Mouse (Mus musculus) forebrain, embryonic 15.5 days (tissue): ENCODE data around the gene Casp8ap2. TPM values are rescaled to one million over a fixed set of nuclear protein-coding genes. Genes with fewer than 3 reads are reported as not detected.

Experiments used
- ATAC-seq: fragments of 200-750 bp; cut with Nextera tagmentation; replicated peaks from 2 replicates; pipeline ENCODE4 v1.8.0; 2017; ENCODE audit warnings: mild to moderate bottlenecking, moderate TSS enrichment, moderate library complexity
- H3K27ac ChIP-seq: fragments of 300-500 bp; sonication (generic); replicated peaks from 2 replicates; pipeline ENCODE4 v1.5.1; 2015; ENCODE audit warnings: mild to moderate bottlenecking, inconsistent platforms
- H3K27me3 ChIP-seq: fragments of 300-500 bp; sonication (generic); 2 replicates; pipeline ENCODE4 v1.6.1; 2015; ENCODE audit warnings: inconsistent platforms
- H3K36me3 ChIP-seq: fragments of 300-500 bp; sonication (generic); 2 replicates; pipeline ENCODE4 v1.6.1; 2015; ENCODE audit warnings: mild to moderate bottlenecking, inconsistent platforms
- H3K4me1 ChIP-seq: fragments of 300-500 bp; sonication (generic); 2 replicates; pipeline ENCODE4 v1.6.1; 2015; ENCODE audit warnings: inconsistent platforms
- H3K4me2 ChIP-seq: fragments of 300-500 bp; sonication (generic); replicated peaks from 2 replicates; pipeline ENCODE4 v1.6.1; 2015; ENCODE audit warnings: mild to moderate bottlenecking, inconsistent platforms
- H3K4me3 ChIP-seq: fragments of 300-500 bp; sonication (generic); 2 replicates; pipeline ENCODE4 v1.5.1; 2015; ENCODE audit warnings: mild to moderate bottlenecking, inconsistent platforms
- H3K9ac ChIP-seq: fragments of 300-500 bp; sonication (generic); replicated peaks from 2 replicates; pipeline ENCODE4 v1.6.1; 2015; ENCODE audit warnings: mild to moderate bottlenecking, inconsistent platforms
- H3K9me3 ChIP-seq: fragments of 300-500 bp; sonication (generic); 2 replicates; pipeline ENCODE4 v1.6.1; 2016; ENCODE audit warnings: inconsistent platforms
- WGBS: fragments of 180-500 bp; shearing (Covaris S2); methylation state at CpG from one replicate; pipeline ENCODE4 v1.1.7; 2015; ENCODE audit warnings: mixed read lengths; 5-methylcytosine and 5-hydroxymethylcytosine counted together
- polyA plus RNA-seq: library from polyadenylated mRNA; unstranded; fragments of >200 nt; fragmentation: Nextera tagmentation; extraction: Ambion mirVana; gene quantifications from 2 replicates; pipeline ENCODE4 v1.2.1, GENCODE M21; 2015

Casp8ap2 gene
- 54.7 and 55.3 TPM in 2 replicates for polyA plus RNA-seq

DNA sequence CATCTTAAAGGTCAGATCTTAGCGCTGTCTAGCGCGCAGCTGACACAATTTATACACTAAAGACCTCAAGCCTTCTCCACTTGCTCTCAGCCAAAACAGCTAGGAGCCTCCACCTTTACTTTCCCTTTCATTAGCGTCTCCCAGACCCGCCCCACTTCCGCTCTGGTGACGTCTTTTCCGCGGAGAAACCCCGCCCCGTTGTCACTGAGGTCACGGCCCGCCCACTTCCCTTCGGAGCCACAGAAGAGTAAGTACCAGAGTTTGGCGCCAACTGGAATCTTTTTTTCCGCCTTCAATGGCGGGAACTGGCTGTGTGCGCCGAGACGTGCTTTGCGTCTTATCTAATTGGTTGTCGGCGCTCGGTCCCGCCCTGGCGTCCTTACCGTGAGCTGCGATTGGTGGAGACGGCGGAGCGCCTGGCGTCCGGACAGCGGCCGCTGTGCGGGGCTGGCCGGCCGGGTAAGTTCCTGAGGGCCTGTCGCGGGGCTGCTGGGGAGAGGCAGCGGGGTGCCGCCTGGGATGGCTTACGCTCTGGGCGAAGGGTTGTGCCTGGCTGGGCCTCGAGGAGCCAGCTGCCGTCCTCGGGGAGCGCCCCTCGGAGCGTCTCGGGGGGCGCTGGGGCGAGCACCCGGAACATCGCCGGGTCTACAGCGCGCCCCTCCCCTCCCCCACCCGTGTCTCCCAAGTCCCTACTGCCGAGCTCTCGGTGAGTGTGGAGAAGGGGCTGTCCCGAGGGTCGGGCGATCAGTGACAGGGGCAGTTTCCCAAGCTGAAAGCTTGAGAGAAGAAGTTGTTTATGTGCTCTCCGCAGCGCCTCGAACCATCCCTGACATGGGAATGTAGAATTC is at the start of gene Casp8ap2:
TSS of gene Casp8ap2 (plus strand) at position 418 of the 848 bp plus-strand sequence.
- WGBS = under 1% methylated on average over 67 of the region's 67 CpGs
- peak within 1 kb of the TSS; percentile 93 for H3K27ac ChIP-seq
- H3K9ac ChIP-seq = peak within 1 kb of the TSS; percentile 71
- H3K4me2 ChIP-seq = peak within 1 kb of the TSS; percentile 66
- peak; percentile 99 for ATAC-seq
- peaks cover 18% of the 10 kb centered on the region for H3K4me1 ChIP-seq
- no peaks in the 10 kb centered on the region for H3K9me3 ChIP-seq
- H3K27me3 ChIP-seq = no peaks in the 10 kb centered on the region
- peak within 1 kb of the TSS; percentile 98 for H3K4me3 ChIP-seq
- no peaks in the 10 kb centered on the region for H3K36me3 ChIP-seq

DNA sequence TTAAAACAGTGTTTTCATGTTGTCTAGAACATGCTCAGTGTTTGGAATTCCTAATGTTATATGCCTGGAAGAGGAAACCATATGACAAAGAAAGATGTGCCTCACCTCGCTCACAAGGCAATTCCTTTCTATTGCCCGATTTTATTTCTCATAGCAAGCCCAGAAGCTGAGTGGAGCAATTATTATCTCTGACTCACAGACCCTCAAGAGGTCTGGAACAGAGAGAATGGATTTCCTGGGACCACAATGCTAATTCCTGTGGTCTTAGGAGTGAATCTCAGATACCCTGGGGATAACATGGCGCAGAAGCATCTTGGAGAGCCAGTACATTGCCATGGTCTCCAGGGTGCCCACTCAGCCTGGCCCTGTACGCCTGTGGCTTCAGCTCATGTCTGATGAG is 46.2 kb upstream of the Casp8ap2 start:
- Histone ChIP-seq H3K4me1 (peaks cover 27% of the 10 kb centered on the region), H3K4me2 (no peak overlapping the region), H3K36me3 (no peaks in the 10 kb centered on the region; the same call in 1 of the 2 replicates), H3K9me3 (no peaks in the 10 kb centered on the region), H3K4me3 (no peak overlapping the region), H3K9ac (no peak overlapping the region), H3K27me3 (no peaks in the 10 kb centered on the region), H3K27ac (peak overlapping the region; percentile 46)
- 69% methylated on average over 4 of the region's 4 CpGs for WGBS
- ATAC-seq = no peak

DNA sequence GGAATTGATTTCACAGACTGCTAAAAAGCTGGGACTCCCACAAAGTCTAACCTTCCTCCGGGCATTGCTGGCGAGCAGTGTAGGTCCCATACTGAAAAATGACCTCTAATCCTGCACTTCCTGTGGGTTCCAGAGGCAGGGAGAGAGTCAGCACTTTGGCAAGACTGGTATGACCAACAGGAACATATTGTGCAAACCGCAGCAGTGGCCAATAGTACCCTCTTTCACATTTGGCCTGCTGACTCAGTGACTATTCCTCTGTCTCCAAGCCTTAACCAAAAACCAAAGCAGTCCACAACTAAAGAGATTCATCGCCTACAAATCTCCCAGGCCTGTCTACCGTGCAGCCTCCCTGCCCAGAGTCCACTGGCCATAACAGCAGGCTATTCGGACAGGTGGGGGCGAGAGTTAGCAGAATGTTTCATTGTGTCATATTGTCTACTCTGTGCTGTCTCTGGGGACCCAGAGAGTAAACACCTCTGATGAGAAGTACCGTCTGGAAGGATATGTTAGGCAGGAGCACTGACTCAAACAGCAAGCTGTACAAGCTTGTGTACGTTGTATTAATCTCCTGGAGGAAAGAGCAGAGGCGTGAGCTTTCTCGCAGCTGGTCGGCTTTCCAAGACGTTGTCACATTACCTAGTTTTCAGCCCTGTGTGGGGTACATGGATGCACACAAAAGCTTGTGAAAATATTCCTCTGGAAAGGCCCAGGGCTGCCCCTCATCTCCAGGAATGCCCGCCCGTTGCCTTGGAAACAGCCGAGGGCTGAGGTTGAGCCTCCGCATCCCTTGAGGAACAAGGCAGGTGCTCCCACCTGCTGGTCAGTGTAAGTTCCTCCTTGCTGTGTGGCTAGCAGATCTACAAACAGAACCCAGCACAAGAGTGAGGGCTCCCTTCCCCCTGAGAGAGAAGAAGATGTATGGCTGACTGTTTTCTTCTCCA is 45.0 kb upstream of the Casp8ap2 start:
- Histone ChIP-seq H3K4me3 (no peak overlapping the region), H3K9me3 (no peaks in the 10 kb centered on the region), H3K27me3 (no peaks in the 10 kb centered on the region), H3K27ac (peak overlapping the region; percentile 56), H3K36me3 (no peaks in the 10 kb centered on the region; the same call in 1 of the 2 replicates), H3K9ac (no peak overlapping the region; the same call in 1 of the 2 replicates), H3K4me2 (no peak overlapping the region), H3K4me1 (peaks cover 27% of the 10 kb centered on the region)
- peak; percentile 72 for ATAC-seq
- WGBS = 34% methylated on average over 17 of the region's 17 CpGs

DNA sequence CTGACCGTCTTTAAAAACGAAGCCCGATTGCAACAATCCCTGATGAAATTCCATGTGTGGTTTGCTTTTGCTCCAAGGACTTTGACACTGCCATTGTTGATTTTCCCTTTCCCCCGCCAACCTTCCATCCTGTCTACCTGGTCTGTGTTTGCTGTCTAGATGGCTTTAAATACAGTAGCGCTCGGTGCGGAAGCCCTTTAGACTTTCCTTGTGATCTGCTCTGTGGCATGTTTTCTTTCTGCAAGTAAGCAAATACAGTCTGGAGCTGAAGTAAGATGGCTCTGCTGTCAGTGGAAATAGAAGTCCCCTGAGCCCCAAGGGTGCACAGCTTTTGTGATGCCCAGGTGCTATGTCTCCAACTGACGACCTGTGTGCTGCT is 44.3 kb upstream of the Casp8ap2 start:
- H3K36me3 ChIP-seq = peaks cover 2% of the 10 kb centered on the region; the same call in 1 of the 2 replicates
- no peak overlapping the region for H3K4me3 ChIP-seq
- 65% methylated on average over 8 of the region's 8 CpGs for WGBS
- no peaks in the 10 kb centered on the region for H3K27me3 ChIP-seq
- H3K27ac ChIP-seq = peak overlapping the region; percentile 56
- ATAC-seq = no peak
- H3K9ac ChIP-seq = no peak overlapping the region
- peaks cover 27% of the 10 kb centered on the region for H3K4me1 ChIP-seq
- H3K4me2 ChIP-seq = no peak overlapping the region
- no peaks in the 10 kb centered on the region for H3K9me3 ChIP-seq

DNA sequence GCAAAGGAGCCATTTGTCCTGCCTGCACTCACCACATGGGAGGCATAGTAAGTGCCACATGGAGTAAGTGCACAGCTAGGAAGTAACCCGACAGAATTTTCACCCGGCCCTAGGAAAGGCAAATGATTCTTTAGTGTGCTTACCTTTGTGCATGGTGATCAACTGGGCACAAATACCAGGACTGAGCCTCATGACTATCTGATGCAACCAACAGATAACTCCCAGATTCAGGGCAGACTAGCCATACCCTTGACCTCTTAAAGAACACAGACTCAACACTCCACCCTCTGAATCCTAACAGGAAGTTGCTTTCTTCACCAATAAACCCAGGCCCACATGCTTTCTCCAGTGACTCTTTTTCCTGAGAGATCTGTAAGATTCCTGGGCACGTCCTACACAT is 43.8 kb upstream of the Casp8ap2 start:
- 68% methylated on average over 3 of the region's 3 CpGs for WGBS
- Histone ChIP-seq H3K4me1 (peaks cover 27% of the 10 kb centered on the region), H3K9me3 (no peaks in the 10 kb centered on the region), H3K27me3 (no peaks in the 10 kb centered on the region), H3K4me3 (no peak overlapping the region), H3K4me2 (no peak overlapping the region), H3K36me3 (peaks cover 6% of the 10 kb centered on the region; the same call in 1 of the 2 replicates), H3K27ac (0 out of 2 replicates have a peak overlapping the region, but pooled peaks have one; percentile 56), H3K9ac (no peak overlapping the region)
- ATAC-seq = no peak

DNA sequence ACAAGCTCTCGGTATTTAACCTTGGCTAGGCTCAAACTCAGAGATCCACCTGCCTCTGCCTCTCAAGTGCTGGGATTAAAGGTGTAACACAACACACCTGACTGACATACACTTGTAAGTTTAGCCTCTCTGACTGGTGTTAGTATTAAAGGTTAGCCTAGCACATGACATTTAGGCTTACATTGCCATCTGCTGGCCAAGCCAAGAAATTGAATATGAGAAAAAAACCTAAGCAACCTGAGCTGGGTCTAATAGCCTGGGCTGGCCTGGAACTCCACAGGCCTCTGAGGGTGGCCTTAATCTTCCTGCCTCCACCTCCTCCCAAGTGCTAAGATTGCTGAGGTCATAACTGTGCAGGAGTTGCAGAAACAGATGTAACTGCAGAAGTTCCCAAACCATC is 43.1 kb upstream of the Casp8ap2 start:
- 66% methylated on average over 1 of the region's 1 CpGs for WGBS
- Histone ChIP-seq H3K4me2 (no peak overlapping the region), H3K27ac (no peak overlapping the region), H3K36me3 (peaks cover 13% of the 10 kb centered on the region), H3K4me1 (peaks cover 27% of the 10 kb centered on the region), H3K4me3 (no peak overlapping the region), H3K27me3 (no peaks in the 10 kb centered on the region), H3K9me3 (no peaks in the 10 kb centered on the region), H3K9ac (no peak overlapping the region)
- peak; percentile 41 for ATAC-seq

DNA sequence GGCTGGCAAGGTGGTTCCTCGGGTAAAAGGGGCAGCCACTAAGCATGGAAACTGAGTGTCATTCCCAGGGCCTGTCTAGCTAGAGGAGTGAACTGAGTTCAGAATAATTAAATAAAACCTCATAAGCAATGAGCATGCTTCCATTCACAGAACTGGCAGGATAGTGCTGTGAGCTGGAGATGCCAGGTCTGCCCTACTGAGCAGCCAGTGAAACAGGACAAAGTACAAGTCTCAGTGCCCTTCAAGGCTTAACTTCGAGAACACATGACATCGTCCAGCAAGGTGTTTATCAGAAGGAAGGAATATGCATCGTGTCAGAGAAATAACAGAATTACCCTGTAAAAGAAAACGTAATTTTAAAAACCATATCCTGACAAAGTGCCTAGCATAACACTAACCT is 41.7 kb upstream of the Casp8ap2 start:
- Histone ChIP-seq H3K9me3 (no peaks in the 10 kb centered on the region), H3K27me3 (no peaks in the 10 kb centered on the region), H3K4me1 (peaks cover 25% of the 10 kb centered on the region), H3K36me3 (peaks cover 18% of the 10 kb centered on the region), H3K27ac (no peak overlapping the region), H3K4me2 (no peak overlapping the region), H3K9ac (no peak overlapping the region), H3K4me3 (no peak overlapping the region)
- WGBS = 85% methylated on average over 5 of the region's 5 CpGs
- ATAC-seq = no peak

DNA sequence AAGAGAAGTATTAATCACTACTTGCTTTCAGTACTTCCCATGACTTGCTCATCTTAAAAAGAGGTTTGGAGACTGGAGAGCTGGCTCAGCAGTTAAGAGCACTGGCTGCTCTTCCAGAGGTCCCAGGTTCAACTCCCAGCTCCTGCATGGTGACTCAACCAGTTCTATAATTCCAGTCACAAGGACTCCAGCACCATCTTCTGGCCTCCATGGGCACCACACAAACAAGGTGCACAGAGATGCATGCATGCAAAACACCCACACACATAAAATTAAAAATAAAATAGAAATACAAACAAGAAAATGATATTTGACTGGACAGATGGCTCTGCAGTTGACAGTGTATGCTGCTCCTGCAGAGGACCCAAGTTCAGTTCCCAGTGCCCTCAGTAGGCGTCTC is 40.6 kb upstream of the Casp8ap2 start:
- WGBS = 97% methylated on average over 1 of the region's 1 CpGs
- no peak overlapping the region for H3K27ac ChIP-seq
- H3K36me3 ChIP-seq = peaks cover 18% of the 10 kb centered on the region
- H3K4me3 ChIP-seq = no peak overlapping the region
- no peaks in the 10 kb centered on the region for H3K9me3 ChIP-seq
- H3K27me3 ChIP-seq = no peaks in the 10 kb centered on the region
- no peak overlapping the region for H3K9ac ChIP-seq
- no peak overlapping the region for H3K4me2 ChIP-seq
- H3K4me1 ChIP-seq = peaks cover 18% of the 10 kb centered on the region
- no peak for ATAC-seq

DNA sequence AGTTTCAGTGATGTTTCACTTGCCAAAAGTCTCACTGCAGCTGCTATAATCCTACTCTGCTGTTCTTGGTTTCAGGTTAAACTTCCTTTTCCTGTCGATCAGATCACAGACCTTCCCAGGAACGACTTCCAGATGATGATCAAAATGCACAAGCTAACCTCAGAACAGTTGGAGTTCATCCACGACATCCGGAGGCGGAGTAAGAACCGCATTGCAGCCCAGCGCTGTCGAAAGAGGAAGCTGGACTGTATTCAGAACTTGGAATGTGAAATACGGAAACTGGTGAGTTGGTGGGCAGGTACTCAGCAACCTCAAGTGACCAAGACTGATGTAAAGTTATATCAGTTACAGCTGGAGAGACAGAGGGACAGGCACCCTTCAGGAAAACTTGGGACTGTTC is 40.1 kb upstream of the Casp8ap2 start:
- H3K4me2 ChIP-seq = no peak overlapping the region
- 82% methylated on average over 9 of the region's 9 CpGs for WGBS
- no peak for ATAC-seq

DNA sequence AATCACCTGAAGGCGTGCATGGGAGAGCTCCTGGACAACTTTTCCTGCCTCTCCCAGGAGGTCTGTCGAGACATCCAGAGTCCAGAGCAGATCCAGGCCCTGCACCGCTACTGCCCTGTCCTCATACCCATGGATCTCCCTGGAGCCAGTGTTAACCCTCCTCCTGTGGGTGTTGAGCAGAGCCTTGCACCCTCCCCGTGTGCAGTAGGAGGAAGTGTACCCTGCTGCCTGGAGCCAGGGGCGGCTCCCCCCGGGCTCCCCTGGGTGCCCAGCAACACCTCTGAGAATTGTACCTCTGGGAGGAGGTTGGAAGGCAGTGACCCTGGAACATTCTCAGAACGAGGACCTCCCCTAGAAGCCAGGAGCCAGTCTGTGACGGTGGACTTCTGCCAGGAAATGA is 35.4 kb upstream of the Casp8ap2 start:
- Histone ChIP-seq H3K27me3 (no peaks in the 10 kb centered on the region), H3K27ac (no peak overlapping the region), H3K36me3 (peaks cover 24% of the 10 kb centered on the region), H3K4me3 (no peak overlapping the region), H3K9me3 (no peaks in the 10 kb centered on the region), H3K4me1 (peaks cover 6% of the 10 kb centered on the region; the same call in 1 of the 2 replicates), H3K4me2 (no peak overlapping the region), H3K9ac (no peak overlapping the region)
- 85% methylated on average over 8 of the region's 8 CpGs for WGBS
- no peak for ATAC-seq

More for the DNA sequence above, 40.1 kb upstream of the Casp8ap2 start:
- Histone ChIP-seq H3K27me3 (no peaks in the 10 kb centered on the region), H3K9ac (no peak overlapping the region), H3K27ac (no peak overlapping the region), H3K4me1 (peaks cover 12% of the 10 kb centered on the region), H3K36me3 (peaks cover 22% of the 10 kb centered on the region), H3K4me3 (no peak overlapping the region), H3K9me3 (no peaks in the 10 kb centered on the region)

DNA sequence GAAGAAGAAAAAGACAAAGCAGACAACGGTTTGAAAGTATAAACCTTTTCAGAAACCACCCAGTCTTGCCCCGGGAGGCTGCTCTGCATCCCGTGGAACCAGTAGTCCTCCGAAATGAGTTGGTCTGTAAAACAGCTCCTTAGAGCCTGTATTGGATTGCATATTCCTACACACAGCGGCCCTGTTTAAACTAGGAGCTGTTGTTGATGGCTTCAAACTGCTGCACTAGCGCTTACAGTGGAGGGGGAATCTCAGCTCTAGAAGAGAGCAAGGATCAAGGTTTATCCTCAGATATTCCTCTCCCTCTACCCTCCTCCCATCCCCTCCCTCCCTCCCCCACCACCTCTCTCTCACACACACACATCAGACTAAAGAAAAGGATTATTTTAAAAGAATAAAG is 31.1 kb upstream of the Casp8ap2 start:
- no peak for ATAC-seq
- WGBS = 56% methylated on average over 6 of the region's 6 CpGs
- H3K9me3 ChIP-seq = no peaks in the 10 kb centered on the region
- H3K27ac ChIP-seq = no peak overlapping the region
- no peak overlapping the region for H3K4me2 ChIP-seq
- H3K4me3 ChIP-seq = no peak overlapping the region
- H3K9ac ChIP-seq = no peak overlapping the region
- H3K4me1 ChIP-seq = peaks cover 6% of the 10 kb centered on the region; the same call in 1 of the 2 replicates
- H3K36me3 ChIP-seq = peaks cover 6% of the 10 kb centered on the region; the same call in 1 of the 2 replicates
- H3K27me3 ChIP-seq = no peaks in the 10 kb centered on the region

DNA sequence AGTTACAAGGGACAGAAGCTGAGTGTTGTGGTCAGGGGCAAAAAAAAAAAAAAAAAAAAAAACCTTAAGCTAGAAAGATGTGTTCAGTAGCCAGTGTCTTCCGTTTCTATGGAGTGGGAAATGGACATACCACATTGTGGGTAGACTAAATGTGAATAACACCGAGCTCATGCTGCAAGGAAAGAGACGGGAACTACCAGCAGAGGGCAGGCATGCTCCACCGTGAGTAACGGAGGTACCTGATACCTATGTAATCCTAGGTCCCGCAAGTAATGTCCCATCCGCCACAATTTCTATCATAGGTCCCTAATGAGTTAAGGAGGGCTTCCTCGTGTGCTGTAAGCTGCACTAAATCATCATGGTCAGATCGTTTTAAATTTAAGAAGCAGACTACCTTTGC is 28.7 kb upstream of the Casp8ap2 start:
- no peaks in the 10 kb centered on the region for H3K4me1 ChIP-seq
- 13% methylated on average over 9 of the region's 9 CpGs for WGBS
- H3K9ac ChIP-seq = no peak overlapping the region
- no peaks in the 10 kb centered on the region for H3K9me3 ChIP-seq
- ATAC-seq = 0 out of 2 replicates have a peak, but pooled peaks have one; percentile 36
- no peak overlapping the region for H3K4me3 ChIP-seq
- no peaks in the 10 kb centered on the region for H3K27me3 ChIP-seq
- no peak overlapping the region for H3K27ac ChIP-seq
- no peaks in the 10 kb centered on the region for H3K36me3 ChIP-seq
- H3K4me2 ChIP-seq = no peak overlapping the region
